Mouse (Mus musculus) ES-Bruce4 (cell line): ENCODE measurements around the gene Wnk2. TPM values are rescaled to one million over a fixed set of nuclear protein-coding genes. Genes with fewer than 3 reads are reported as not detected.
"Not testable (repeated sequence)": the region's sequence is repeated elsewhere in the genome, so short reads cannot be mapped to it uniquely, and the experiment has no call there.

ENCODE experiments used
- H3K27ac ChIP-seq: 2 replicates; pipeline ENCODE4 v1.5.1; 2012; ENCODE audit warnings: low read length, inconsistent platforms; ENCODE audit not compliant: insufficient read depth
- H3K27me3 ChIP-seq: 2 replicates; pipeline ENCODE4 v1.6.1; 2012; ENCODE audit warnings: mild to moderate bottlenecking, low read length, inconsistent platforms; ENCODE audit not compliant: control insufficient read depth, poor library complexity, insufficient read depth, severe bottlenecking
- H3K36me3 ChIP-seq: 2 replicates; pipeline ENCODE4 v1.6.1; 2012; ENCODE audit warnings: inconsistent platforms, mild to moderate bottlenecking, low read length, moderate library complexity; ENCODE audit not compliant: control insufficient read depth, poor library complexity, insufficient read depth, severe bottlenecking
- H3K4me1 ChIP-seq: one replicate; pipeline ENCODE4 v1.8.1; 2011; ENCODE audit warnings: low read length; ENCODE audit not compliant: control insufficient read depth, insufficient read depth
- H3K4me3 ChIP-seq: 2 replicates; pipeline ENCODE4 v1.5.1; 2011; ENCODE audit warnings: low read depth, mild to moderate bottlenecking, low read length
- H3K9ac ChIP-seq: 2 replicates; pipeline ENCODE4 v1.6.1; 2012; ENCODE audit warnings: low read depth, mild to moderate bottlenecking, inconsistent platforms; ENCODE audit not compliant: poor library complexity, severe bottlenecking
- H3K9me3 ChIP-seq: replicated peaks from 2 replicates; pipeline ENCODE4 v1.6.1; 2012; ENCODE audit warnings: mild to moderate bottlenecking, low read length, inconsistent platforms; ENCODE audit not compliant: control insufficient read depth, poor library complexity, insufficient read depth, severe bottlenecking
- CTCF ChIP-seq: IDR thresholded peaks from one replicate; pipeline ENCODE4 v1.8.1; 2011; ENCODE audit warnings: low read depth, low read length
- EP300 ChIP-seq: IDR thresholded peaks from 2 replicates; pipeline ENCODE4 v1.6.1; 2011; ENCODE audit warnings: low read depth, low read length; ENCODE audit not compliant: insufficient read depth
- POLR2A ChIP-seq: IDR thresholded peaks from one replicate; pipeline ENCODE4 v1.8.1; 2011; ENCODE audit warnings: low read length; ENCODE audit not compliant: insufficient read depth
- polyA plus RNA-seq: library from polyadenylated mRNA; stranded (reverse); fragments of >200 nt; gene quantifications from 2 replicates; pipeline ENCODE4 v1.2.4, GENCODE M21; 2011; ENCODE audit warnings: low read depth; ENCODE audit not compliant: missing spikeins, insufficient read depth, insufficient read length

Gene Wnk2
- polyA plus RNA-seq, 1 experiment: 7.9 TPM

DNA sequence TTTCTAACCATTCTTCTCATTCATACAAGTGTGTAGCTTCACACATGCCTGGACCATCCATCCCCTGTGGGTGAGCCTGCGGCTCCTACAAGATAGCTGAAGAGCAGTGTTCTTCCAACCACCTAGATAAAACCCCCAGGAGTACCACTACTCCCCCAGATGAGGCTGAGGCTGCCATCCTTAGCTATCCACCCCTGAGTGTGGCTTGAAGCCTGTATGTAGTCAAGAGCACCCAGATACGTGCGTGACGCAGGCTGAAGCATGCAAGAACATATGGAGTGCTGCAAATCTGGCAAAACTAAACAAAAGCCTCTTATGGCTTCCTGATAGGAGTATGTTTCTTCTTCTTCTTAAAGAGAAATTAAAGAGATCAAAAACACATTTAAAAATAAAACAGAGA is 78.4 kb downstream of the Wnk2 start:
- Histone ChIP-seq H3K36me3 (no peaks in the 10 kb centered on the region), H3K27ac (no peak overlapping the region)
- no peak for TF ChIP-seq POLR2A
- TF ChIP-seq CTCF: no peak
- TF ChIP-seq EP300: no peak

DNA sequence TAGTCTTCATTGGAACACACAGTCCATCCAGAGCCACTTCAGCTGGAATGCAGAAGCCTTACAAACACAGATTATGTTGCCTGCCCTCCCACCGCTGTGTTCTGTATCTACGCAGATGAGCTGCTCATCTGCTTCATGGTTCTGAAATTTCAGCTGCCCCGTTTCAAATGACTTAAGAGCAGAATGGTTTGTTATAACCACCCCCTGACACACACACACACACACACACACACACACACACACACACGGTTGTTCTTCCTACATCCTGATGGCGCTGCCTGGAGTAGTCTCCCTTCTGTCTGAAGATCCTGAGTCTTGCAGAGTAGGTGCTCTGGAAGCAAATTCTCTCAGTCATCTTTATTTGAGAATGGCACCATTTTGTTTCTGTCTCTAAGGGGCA is 83.6 kb downstream of the Wnk2 start:
- H3K36me3 ChIP-seq: no peaks in the 10 kb centered on the region
- no peak overlapping the region for H3K4me3 ChIP-seq
- no peak for TF ChIP-seq POLR2A
- no peak for TF ChIP-seq CTCF
- no peak for TF ChIP-seq EP300
- no peak overlapping the region for H3K9ac ChIP-seq
- H3K9me3 ChIP-seq: no peaks in the 10 kb centered on the region
- H3K4me1 ChIP-seq: no peaks in the 10 kb centered on the region
- H3K27ac ChIP-seq: no peak overlapping the region
- no peaks in the 10 kb centered on the region for H3K27me3 ChIP-seq

More for the DNA sequence above, 78.4 kb downstream of the Wnk2 start:
- no peaks in the 10 kb centered on the region for H3K4me1 ChIP-seq
- H3K4me3 ChIP-seq: no peak overlapping the region
- H3K9ac ChIP-seq: no peak overlapping the region
- H3K27me3 ChIP-seq: no peaks in the 10 kb centered on the region
- H3K9me3 ChIP-seq: no peaks in the 10 kb centered on the region

DNA sequence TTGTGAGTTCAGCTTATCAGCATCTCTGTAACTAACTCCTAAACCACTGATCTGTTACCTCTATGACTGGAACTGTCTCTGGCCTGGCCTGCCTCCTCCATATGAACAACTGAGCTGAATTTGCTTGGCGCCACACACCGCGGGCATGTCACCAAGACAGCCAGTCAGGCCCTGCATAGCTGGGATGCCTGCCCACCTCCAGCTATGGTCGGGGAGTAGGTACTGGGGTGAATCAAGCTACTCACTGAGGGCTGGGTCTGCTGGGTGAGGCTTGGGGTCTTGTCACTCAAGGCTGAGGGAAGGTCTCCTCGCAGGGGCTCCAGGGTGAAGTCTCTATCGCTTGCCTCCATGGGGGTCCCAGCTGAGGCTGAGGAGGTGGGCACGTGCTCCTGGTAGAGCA is 87.4 kb downstream of the Wnk2 start:
- no peak overlapping the region for H3K4me3 ChIP-seq
- no peak overlapping the region for H3K27ac ChIP-seq

DNA sequence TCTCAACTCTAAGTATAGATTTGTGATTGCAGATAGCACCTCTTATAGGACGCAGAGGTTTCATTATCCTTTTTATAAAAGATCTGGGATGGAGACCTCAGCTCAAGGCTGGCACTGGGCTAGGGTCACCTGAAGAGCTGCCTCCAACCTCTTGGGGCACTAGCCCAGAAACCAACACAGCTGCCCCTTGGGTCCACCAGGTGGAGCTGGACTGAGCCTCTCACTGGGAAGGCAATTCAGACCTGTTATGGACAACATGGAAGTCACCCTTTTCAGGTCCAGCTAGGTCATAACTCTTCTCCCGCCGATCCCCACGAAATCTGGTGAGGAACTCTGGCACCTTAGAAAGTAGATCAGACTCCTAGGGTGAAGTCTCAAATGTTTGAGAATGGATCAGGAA is 89.3 kb downstream of the Wnk2 start:
- Histone ChIP-seq H3K27me3 (no peaks in the 10 kb centered on the region), H3K36me3 (no peaks in the 10 kb centered on the region), H3K4me3 (no peak overlapping the region), H3K9me3 (no peaks in the 10 kb centered on the region), H3K9ac (no peak overlapping the region), H3K27ac (no peak overlapping the region), H3K4me1 (no peaks in the 10 kb centered on the region)
- TF ChIP-seq EP300 (no peak), CTCF (peak; percentile 10)

More for the DNA sequence above, 87.4 kb downstream of the Wnk2 start:
- H3K9me3 ChIP-seq: no peaks in the 10 kb centered on the region
- H3K27me3 ChIP-seq: no peaks in the 10 kb centered on the region
- H3K36me3 ChIP-seq: no peaks in the 10 kb centered on the region
- H3K9ac ChIP-seq: no peak overlapping the region
- TF ChIP-seq POLR2A (no peak), CTCF (no peak), EP300 (no peak)
- no peaks in the 10 kb centered on the region for H3K4me1 ChIP-seq

DNA sequence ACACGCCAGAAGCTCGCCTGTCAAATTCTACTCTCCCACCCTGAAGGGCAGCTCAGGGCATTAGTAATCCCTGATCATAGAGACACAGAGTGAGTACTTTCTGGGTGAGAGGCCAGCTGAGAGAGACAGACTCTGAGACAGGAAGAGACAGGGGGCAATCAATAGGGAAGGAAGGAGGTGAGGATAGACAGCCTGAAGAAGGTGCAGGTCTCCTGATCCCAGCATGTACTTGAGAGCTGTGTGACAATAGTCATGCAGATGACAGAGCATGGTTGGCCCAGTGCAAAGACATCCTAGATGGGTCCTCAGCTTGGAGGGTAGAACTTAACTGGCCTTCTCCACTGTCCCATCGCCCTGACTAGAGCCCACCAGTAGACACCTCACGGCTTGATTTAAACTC is 91.5 kb downstream of the Wnk2 start:
- Histone ChIP-seq H3K27me3 (no peaks in the 10 kb centered on the region), H3K9ac (no peak overlapping the region), H3K9me3 (no peaks in the 10 kb centered on the region), H3K36me3 (no peaks in the 10 kb centered on the region), H3K4me1 (no peaks in the 10 kb centered on the region), H3K27ac (no peak overlapping the region), H3K4me3 (no peak overlapping the region)
- TF ChIP-seq EP300 (no peak), CTCF (no peak), POLR2A (no peak)

DNA sequence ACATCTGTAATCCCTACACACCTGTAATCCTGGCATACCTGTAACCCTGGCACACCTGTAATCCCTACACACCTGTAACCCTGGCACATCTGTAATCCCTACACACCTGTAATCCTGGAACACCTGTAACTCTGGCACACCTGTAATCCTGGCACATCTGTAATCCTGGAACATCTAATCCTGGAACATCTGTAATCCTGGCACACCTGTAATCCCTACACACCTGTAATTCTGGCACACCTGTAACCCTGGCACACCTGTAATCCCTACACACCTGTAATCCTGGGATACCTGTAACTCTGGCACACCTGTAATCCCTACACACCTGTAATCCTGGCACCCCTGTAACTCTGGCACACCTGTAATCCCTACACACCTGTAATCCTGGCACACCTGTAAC is 93.1 kb downstream of the Wnk2 start:
- H3K27ac ChIP-seq, H3K4me3 ChIP-seq, H3K4me1 ChIP-seq, H3K9ac ChIP-seq, H3K36me3 ChIP-seq, H3K27me3 ChIP-seq, H3K9me3 ChIP-seq: not testable (repeated sequence)

DNA sequence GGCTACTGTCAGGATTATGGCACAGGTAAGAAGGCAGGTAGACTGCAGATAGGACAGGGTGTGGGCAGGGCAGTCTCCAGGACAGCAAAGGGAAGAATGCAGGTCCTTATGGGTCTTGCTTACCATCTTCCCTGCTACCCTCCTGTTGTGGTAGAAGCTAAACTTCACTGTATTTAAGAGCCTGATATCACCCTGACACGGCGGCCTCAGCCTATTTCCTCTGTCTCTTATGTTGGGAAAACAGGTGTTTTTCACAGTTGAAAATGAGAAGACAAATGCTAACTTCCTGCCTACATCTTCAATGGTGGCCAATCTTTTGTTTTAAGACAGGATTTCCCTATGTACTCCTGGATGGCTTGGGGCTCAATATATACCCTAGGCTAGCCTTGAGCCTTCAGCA is 94.5 kb downstream of the Wnk2 start:
- Histone ChIP-seq H3K4me1 (no peaks in the 10 kb centered on the region), H3K27ac (no peak overlapping the region), H3K27me3 (no peaks in the 10 kb centered on the region), H3K4me3 (no peak overlapping the region), H3K9me3 (no peaks in the 10 kb centered on the region), H3K9ac (no peak overlapping the region), H3K36me3 (no peaks in the 10 kb centered on the region)
- TF ChIP-seq CTCF (no peak), POLR2A (no peak), EP300 (no peak)
